Mouse (Mus musculus) limb, embryonic 15.5 days (tissue): ENCODE data around the gene Cdk12. TPM values are rescaled to one million over a fixed set of nuclear protein-coding genes. Genes with fewer than 3 reads are reported as not detected.
"Not testable (repeated sequence)": the region's sequence is repeated elsewhere in the genome, so short reads cannot be mapped to it uniquely, and the experiment has no call there.

Source experiments
- ATAC-seq: fragments of 200-750 bp; cut with Nextera tagmentation; 2 replicates; pipeline ENCODE4 v1.8.0; 2017; ENCODE audit warnings: low read depth, moderate TSS enrichment; ENCODE audit not compliant: insufficient number of reproducible peaks, low FRiP score, low TSS enrichment
- H3K27ac ChIP-seq: fragments of 300-500 bp; sonication (generic); 2 replicates; pipeline ENCODE4 v1.5.1; 2015; ENCODE audit warnings: moderate library complexity, mild to moderate bottlenecking, inconsistent platforms
- H3K27me3 ChIP-seq: fragments of 300-500 bp; sonication (generic); 2 replicates; pipeline ENCODE4 v1.6.1; 2015; ENCODE audit warnings: inconsistent platforms
- H3K36me3 ChIP-seq: fragments of 300-500 bp; sonication (generic); 2 replicates; pipeline ENCODE4 v1.6.1; 2015; ENCODE audit warnings: inconsistent platforms
- H3K4me1 ChIP-seq: fragments of 300-500 bp; sonication (generic); 2 replicates; pipeline ENCODE4 v1.6.1; 2015; ENCODE audit warnings: inconsistent platforms
- H3K4me2 ChIP-seq: fragments of 300-500 bp; sonication (generic); 2 replicates; pipeline ENCODE4 v1.6.1; 2015; ENCODE audit warnings: mild to moderate bottlenecking, inconsistent platforms
- H3K4me3 ChIP-seq: fragments of 300-500 bp; sonication (generic); 2 replicates; pipeline ENCODE4 v1.5.1; 2015; ENCODE audit warnings: mild to moderate bottlenecking, inconsistent platforms
- H3K9ac ChIP-seq: fragments of 300-500 bp; sonication (generic); 2 replicates; pipeline ENCODE4 v1.6.1; 2015; ENCODE audit warnings: inconsistent platforms
- H3K9me3 ChIP-seq: fragments of 300-500 bp; sonication (generic); 2 replicates; pipeline ENCODE4 v1.6.1; 2016; ENCODE audit warnings: inconsistent platforms
- WGBS: fragments of 180-500 bp; shearing (Covaris S2); methylation state at CpG from one replicate; pipeline ENCODE4 v1.1.7; 2015; 5-methylcytosine and 5-hydroxymethylcytosine counted together
- polyA plus RNA-seq: library from polyadenylated mRNA; unstranded; fragments of >200 nt; fragmentation: Nextera tagmentation; extraction: Ambion mirVana; gene quantifications from 2 replicates; pipeline ENCODE4 v1.2.1, GENCODE M21; 2015

Gene Cdk12
- polyA plus RNA-seq, 1 experiment from 2014 or later = 8.9 TPM

- no peak for ATAC-seq
- H3K9ac ChIP-seq = no peak overlapping the region
- H3K4me1 ChIP-seq = peaks cover 14% of the 10 kb centered on the region; the same call in 1 of the 2 replicates
- no peaks in the 10 kb centered on the region for H3K27me3 ChIP-seq
- peaks cover 24% of the 10 kb centered on the region for H3K36me3 ChIP-seq
- peak overlapping the region; percentile 5; the same call in 1 of the 2 replicates for H3K4me3 ChIP-seq
- H3K27ac ChIP-seq = no peak overlapping the region
- no peaks in the 10 kb centered on the region for H3K9me3 ChIP-seq
- H3K4me2 ChIP-seq = peak overlapping the region; percentile 23
Observed at GRCm38 (mm10) chr11:98205463-98205862, 2.6 kb downstream of the Cdk12 start.

DNA sequence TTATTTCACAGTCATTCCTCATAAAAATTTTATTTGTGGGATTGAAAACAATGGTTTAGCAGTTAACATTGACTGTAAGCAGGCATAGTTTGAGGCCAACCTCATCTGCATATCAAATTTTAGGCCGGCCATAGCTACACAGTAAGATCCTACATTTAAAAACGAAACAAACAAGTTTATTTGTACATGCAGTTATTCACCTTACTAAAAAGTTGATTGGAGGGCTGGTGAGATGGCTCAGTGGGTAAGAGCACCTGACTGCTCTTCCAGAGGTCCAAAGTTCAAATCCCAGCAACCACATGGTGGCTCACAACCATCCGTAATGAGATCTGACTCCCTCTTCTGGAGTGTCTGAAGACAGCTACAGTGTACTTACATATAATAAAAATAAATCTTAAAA, 3.4 kb downstream of the Cdk12 start:
- 0 out of 2 replicates have a peak overlapping the region, but pooled peaks have one; percentile 23 for H3K4me2 ChIP-seq
- ATAC-seq, H3K9ac ChIP-seq, H3K27ac ChIP-seq, H3K9me3 ChIP-seq, H3K27me3 ChIP-seq: not testable (repeated sequence)
- WGBS = 67% methylated on average over 3 of the region's 3 CpGs
- peaks cover 31% of the 10 kb centered on the region for H3K36me3 ChIP-seq
- H3K4me1 ChIP-seq = peaks cover 14% of the 10 kb centered on the region; the same call in 1 of the 2 replicates
- 0 out of 2 replicates have a peak overlapping the region, but pooled peaks have one; percentile 5 for H3K4me3 ChIP-seq

- not testable (repeated sequence) for H3K27ac ChIP-seq, H3K4me1 ChIP-seq, H3K27me3 ChIP-seq, H3K4me2 ChIP-seq, H3K4me3 ChIP-seq, H3K9me3 ChIP-seq, H3K9ac ChIP-seq, ATAC-seq
- H3K36me3 ChIP-seq = peaks cover 55% of the 10 kb centered on the region
- 87% methylated on average over 5 of the region's 5 CpGs for WGBS
Observed at GRCm38 (mm10) chr11:98209661-98210060, 6.8 kb downstream of the Cdk12 start.

- H3K4me2 ChIP-seq = no peak overlapping the region
- ATAC-seq = no peak
- no peak overlapping the region for H3K4me3 ChIP-seq
- no peaks in the 10 kb centered on the region for H3K9me3 ChIP-seq
- H3K4me1 ChIP-seq = no peaks in the 10 kb centered on the region
- H3K36me3 ChIP-seq = peaks cover 63% of the 10 kb centered on the region
- no peak overlapping the region for H3K9ac ChIP-seq
- H3K27me3 ChIP-seq = no peaks in the 10 kb centered on the region
- H3K27ac ChIP-seq = no peak overlapping the region
- 88% methylated on average over 1 of the region's 1 CpGs for WGBS
Observed at GRCm38 (mm10) chr11:98213311-98213710, 10.5 kb downstream of the Cdk12 start.

DNA sequence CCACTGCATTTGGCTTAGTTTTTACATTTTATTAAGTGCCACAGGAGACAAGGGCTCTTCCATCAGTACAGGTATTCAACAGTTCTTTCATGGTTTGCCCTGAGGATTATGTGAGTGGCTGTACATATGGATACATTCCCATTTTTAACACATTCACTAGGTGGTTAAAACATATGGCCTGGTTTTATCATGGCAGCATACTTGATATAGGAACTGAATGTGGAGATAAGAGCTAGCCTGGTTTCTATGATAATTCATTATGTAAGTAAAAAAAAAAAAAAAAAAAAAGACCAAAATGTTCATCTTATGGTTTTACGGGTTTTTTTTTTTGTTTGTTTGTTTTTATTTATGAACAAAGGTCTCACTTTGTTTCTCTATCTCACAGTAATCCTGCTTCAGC, 23.5 kb downstream of the Cdk12 start:
- Histone ChIP-seq H3K36me3 (peaks cover 47% of the 10 kb centered on the region), H3K4me2 (no peak overlapping the region)

DNA sequence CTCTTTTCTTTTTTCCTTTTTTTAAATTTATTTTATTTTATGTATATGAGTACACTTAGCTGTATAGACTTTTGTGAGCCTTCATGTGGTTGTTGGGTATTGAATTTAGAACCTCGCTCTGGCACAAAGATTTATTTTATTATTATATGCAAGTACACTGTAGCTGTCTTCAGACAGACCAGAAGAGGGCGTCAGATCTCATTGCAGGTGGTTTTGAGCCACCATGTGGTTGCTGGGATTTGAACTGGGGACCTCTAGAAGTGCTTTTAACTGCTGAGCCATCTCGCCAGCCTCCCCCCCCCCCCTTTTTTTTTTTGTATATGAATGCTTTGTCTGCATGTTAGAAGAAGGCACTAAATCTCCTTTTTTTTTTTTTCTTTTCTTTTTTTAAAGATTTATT, 35.6 kb downstream of the Cdk12 start:
- WGBS = 83% methylated on average over 3 of the region's 3 CpGs

More for the DNA sequence above, 23.5 kb downstream of the Cdk12 start:
- Histone ChIP-seq H3K4me3 (no peak overlapping the region), H3K4me1 (no peaks in the 10 kb centered on the region), H3K27me3 (no peaks in the 10 kb centered on the region), H3K9ac (no peak overlapping the region), H3K9me3 (no peaks in the 10 kb centered on the region), H3K27ac (no peak overlapping the region)
- no peak for ATAC-seq
- WGBS = 95% methylated on average over 1 of the region's 1 CpGs

GRCm38 (mm10) chr11:98238995-98239394, 36.1 kb downstream of the Cdk12 start:
- 63% methylated on average over 3 of the region's 3 CpGs for WGBS

More for the DNA sequence above, 35.6 kb downstream of the Cdk12 start:
- no peak overlapping the region for H3K9ac ChIP-seq
- no peaks in the 10 kb centered on the region for H3K9me3 ChIP-seq
- no peak overlapping the region for H3K27ac ChIP-seq
- no peaks in the 10 kb centered on the region for H3K27me3 ChIP-seq
- H3K36me3 ChIP-seq = peaks cover 58% of the 10 kb centered on the region
- no peak overlapping the region for H3K4me2 ChIP-seq
- no peak overlapping the region for H3K4me3 ChIP-seq
- no peak for ATAC-seq
- H3K4me1 ChIP-seq = no peaks in the 10 kb centered on the region

DNA sequence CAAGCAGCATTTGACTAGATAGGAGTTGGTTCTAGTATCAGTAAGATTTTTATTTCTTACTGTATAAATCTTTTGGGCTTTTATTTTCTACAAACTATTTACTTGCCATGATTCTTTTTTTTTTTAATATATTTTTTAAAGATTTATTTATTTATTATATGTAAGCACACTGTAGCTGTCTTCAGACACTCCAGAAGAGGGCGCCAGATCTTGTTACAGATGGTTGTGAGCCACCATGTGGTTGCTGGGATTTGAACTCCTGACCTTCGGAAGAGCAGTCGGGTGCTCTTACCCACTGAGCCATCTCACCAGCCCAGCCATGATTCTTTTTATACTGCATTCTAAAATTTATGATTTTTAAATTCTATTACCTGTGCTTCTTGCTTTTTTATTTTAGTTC, 40.1 kb downstream of the Cdk12 start:
- not testable (repeated sequence) for H3K27ac ChIP-seq, H3K4me3 ChIP-seq, H3K4me1 ChIP-seq, ATAC-seq, H3K9me3 ChIP-seq, H3K4me2 ChIP-seq, H3K9ac ChIP-seq, H3K27me3 ChIP-seq
- peaks cover 66% of the 10 kb centered on the region for H3K36me3 ChIP-seq
- WGBS = 81% methylated on average over 3 of the region's 3 CpGs

More at GRCm38 (mm10) chr11:98238995-98239394, 36.1 kb downstream of the Cdk12 start:
- Histone ChIP-seq H3K9ac (no peak overlapping the region), H3K27ac (no peak overlapping the region), H3K36me3 (peaks cover 59% of the 10 kb centered on the region), H3K4me2 (no peak overlapping the region), H3K4me3 (no peak overlapping the region), H3K4me1 (no peaks in the 10 kb centered on the region), H3K27me3 (no peaks in the 10 kb centered on the region), H3K9me3 (no peaks in the 10 kb centered on the region)
- no peak for ATAC-seq

DNA sequence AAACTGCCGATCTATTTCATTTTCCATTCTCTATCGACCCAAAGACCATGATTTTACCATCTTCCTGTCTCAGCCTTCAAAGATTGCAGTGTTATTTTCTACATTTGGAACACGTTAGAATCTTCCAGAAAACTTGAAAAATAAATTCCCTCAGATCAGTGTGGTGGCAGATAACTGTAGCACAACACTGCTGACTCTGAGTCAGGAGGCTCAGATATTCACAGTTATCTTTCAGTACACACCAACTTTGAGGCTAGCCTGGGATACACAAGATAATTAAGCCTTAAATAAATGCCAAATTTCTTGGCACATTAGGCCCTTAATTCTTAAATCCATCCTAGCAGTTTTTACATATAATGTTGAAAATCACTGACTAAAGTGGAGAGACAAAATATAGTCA, 41.6 kb downstream of the Cdk12 start:
- H3K4me2 ChIP-seq = no peak overlapping the region
- H3K9ac ChIP-seq = no peak overlapping the region
- WGBS = 94% methylated on average over 3 of the region's 3 CpGs
- no peak overlapping the region for H3K27ac ChIP-seq
- H3K9me3 ChIP-seq = no peaks in the 10 kb centered on the region
- H3K4me3 ChIP-seq = no peak overlapping the region
- H3K36me3 ChIP-seq = peaks cover 57% of the 10 kb centered on the region
- H3K27me3 ChIP-seq = no peaks in the 10 kb centered on the region
- H3K4me1 ChIP-seq = no peaks in the 10 kb centered on the region
- no peak for ATAC-seq

DNA sequence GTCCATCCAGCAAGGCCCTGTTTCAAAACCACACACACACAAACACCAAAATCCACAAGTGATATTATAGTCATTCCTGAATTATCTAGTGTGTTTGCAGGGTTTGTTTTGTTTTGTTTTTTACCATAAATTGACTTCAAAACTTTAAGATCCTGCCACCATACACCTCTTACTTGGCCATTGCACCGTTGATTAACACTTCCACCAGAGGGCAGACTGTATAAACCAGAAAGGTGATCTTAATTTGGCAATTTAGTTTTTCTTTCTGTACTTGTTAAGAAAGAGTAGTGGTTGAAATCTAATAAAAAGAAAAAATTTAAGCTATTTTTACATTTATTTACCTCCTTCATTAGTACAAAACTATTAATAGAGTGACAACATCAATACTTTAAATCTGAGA, 44.5 kb downstream of the Cdk12 start:
- Histone ChIP-seq H3K36me3 (peaks cover 47% of the 10 kb centered on the region), H3K4me3 (no peak overlapping the region), H3K9ac (no peak overlapping the region), H3K4me2 (no peak overlapping the region), H3K9me3 (no peaks in the 10 kb centered on the region), H3K4me1 (no peaks in the 10 kb centered on the region), H3K27me3 (no peaks in the 10 kb centered on the region), H3K27ac (no peak overlapping the region)
- 77% methylated on average over 1 of the region's 1 CpGs for WGBS
- ATAC-seq = no peak

GRCm38 (mm10) chr11:98253807-98254206, 50.9 kb downstream of the Cdk12 start:
- H3K9me3 ChIP-seq = no peaks in the 10 kb centered on the region
- peaks cover 10% of the 10 kb centered on the region for H3K36me3 ChIP-seq
- no peak overlapping the region for H3K9ac ChIP-seq
- H3K4me2 ChIP-seq = no peak overlapping the region
- H3K27ac ChIP-seq = no peak overlapping the region
- H3K4me1 ChIP-seq = no peaks in the 10 kb centered on the region
- no peak overlapping the region for H3K4me3 ChIP-seq
- WGBS = 86% methylated on average over 2 of the region's 2 CpGs
- ATAC-seq = no peak
- H3K27me3 ChIP-seq = no peaks in the 10 kb centered on the region

GRCm38 (mm10) chr11:98260706-98261479, 58.0 kb downstream of the Cdk12 start:
- H3K4me3 ChIP-seq = no peak overlapping the region
- peaks cover 23% of the 10 kb centered on the region for H3K36me3 ChIP-seq
- 42% methylated on average over 8 of the region's 8 CpGs for WGBS
- no peak for ATAC-seq
- no peaks in the 10 kb centered on the region for H3K27me3 ChIP-seq
- no peak overlapping the region for H3K9ac ChIP-seq
- no peak overlapping the region for H3K4me2 ChIP-seq
- H3K9me3 ChIP-seq = no peaks in the 10 kb centered on the region
- no peak overlapping the region for H3K27ac ChIP-seq
- peaks cover 11% of the 10 kb centered on the region; the same call in 1 of the 2 replicates for H3K4me1 ChIP-seq
